Mouse (Mus musculus): ENCODE data around the gene Ccr7. TPM values are rescaled to one million over a fixed set of nuclear protein-coding genes. Genes with fewer than 3 reads are reported as not detected.

Ccr7 gene
- total RNA-seq, 2 experiments from 2014 or later, result 0.20 TPM; not detected in 1

GRCm38 (mm10) chr11:99137385-99137784 is 17.5 kb downstream of the Ccr7 start:
- no peak for DNase-seq

GRCm38 (mm10) chr11:99136961-99137360 is 17.9 kb downstream of the Ccr7 start:
- DNase-seq, result no peak

GRCm38 (mm10) chr11:99136361-99136760 is 18.5 kb downstream of the Ccr7 start:
- no peak for DNase-seq

- DNase-seq, result no peak
These were observed 19.8 kb downstream of the Ccr7 start for GRCm38 (mm10) chr11:99135047-99135440.

- no peak for DNase-seq
These were observed 20.4 kb downstream of the Ccr7 start for GRCm38 (mm10) chr11:99134266-99135046.

- no peak for DNase-seq
These were observed 21.5 kb downstream of the Ccr7 start for GRCm38 (mm10) chr11:99133285-99133897.

- peak in 1 of 2 experiments; percentile 36 for DNase-seq
These were observed 22.7 kb downstream of the Ccr7 start for GRCm38 (mm10) chr11:99132091-99132730.

GRCm38 (mm10) chr11:99131463-99131840 is 23.4 kb downstream of the Ccr7 start:
- DNase-seq, result no peak

GRCm38 (mm10) chr11:99130736-99131462 is 24.0 kb downstream of the Ccr7 start:
- no peak for DNase-seq

- no peak for DNase-seq
These were observed 25.6 kb downstream of the Ccr7 start for GRCm38 (mm10) chr11:99129287-99129686.

- DNase-seq, result peak in 1 of 2 experiments; percentile 25
These were observed 26.8 kb downstream of the Ccr7 start for GRCm38 (mm10) chr11:99127785-99128682.

GRCm38 (mm10) chr11:99126482-99127253 is 28.2 kb downstream of the Ccr7 start:
- peak; percentile 35 to 50 for DNase-seq

- DNase-seq, result no peak
These were observed 30.2 kb downstream of the Ccr7 start for GRCm38 (mm10) chr11:99124635-99125029.

GRCm38 (mm10) chr11:99123977-99124634 is 30.8 kb downstream of the Ccr7 start:
- DNase-seq, result peak; percentile 34 to 68

- DNase-seq, result no peak
These were observed 32.2 kb downstream of the Ccr7 start for GRCm38 (mm10) chr11:99122703-99123102.

- no peak for DNase-seq
These were observed 33.7 kb downstream of the Ccr7 start for GRCm38 (mm10) chr11:99121218-99121631.

- DNase-seq, result no peak
These were observed 34.2 kb downstream of the Ccr7 start for GRCm38 (mm10) chr11:99120524-99121217.

GRCm38 (mm10) chr11:99118963-99119362 is 35.9 kb downstream of the Ccr7 start:
- DNase-seq, result no peak

GRCm38 (mm10) chr11:99118420-99118819 is 36.5 kb downstream of the Ccr7 start:
- no peak for DNase-seq
